Mouse (Mus musculus): ENCODE data around the gene F11r.

GRCm38 (mm10) chr1:171495371-171495770, 58.0 kb downstream of the F11r start:
- no peak for TF ChIP-seq CTCF (IDR thresholded peaks at IDR 0.05; ENCODE audit: low read depth)
- no peak for TF ChIP-seq EP300 (optimal IDR thresholded peaks at IDR 0.05)

All from stomach, postnatal 0 days (tissue).